24 mouse cellular contexts compared by ENCODE assay signal in the genomic region with DNA sequence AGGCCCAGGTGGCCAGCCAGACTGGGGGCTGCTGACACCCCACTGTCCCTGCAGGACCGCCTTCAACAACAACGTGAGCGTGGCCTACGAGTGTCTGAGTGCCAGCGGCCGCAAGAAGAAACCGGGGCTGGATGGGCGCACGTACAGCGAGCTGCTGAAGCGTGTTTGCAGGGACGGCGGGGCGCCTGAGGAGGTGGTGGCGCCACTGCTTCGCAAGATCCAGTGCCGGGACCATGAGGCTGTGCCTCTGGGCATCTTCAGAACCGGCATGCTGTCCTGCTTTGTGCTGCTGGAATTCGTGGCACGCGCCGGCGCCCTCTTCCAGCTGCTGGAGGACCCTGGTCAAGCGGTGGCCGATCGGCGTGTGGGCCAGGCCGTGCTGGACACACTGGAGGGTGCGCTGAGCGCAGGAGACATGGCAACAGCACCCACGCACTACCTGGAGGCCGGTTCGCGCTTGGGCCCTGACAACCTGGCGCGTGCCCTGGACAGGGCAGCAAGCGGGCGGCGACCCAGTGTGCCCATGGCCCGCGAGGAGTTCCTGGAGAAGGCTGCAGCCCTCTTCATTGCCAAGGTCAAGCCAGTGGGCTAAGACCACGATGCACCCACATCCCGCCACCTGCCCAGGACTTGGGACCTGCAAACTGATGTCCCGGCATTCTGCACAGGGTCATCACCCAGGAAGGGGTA. TPM values are rescaled to one million over a fixed set of nuclear protein-coding genes. Genes with fewer than 3 reads are reported as not detected.
A peak's percentile ranks its signal among the peaks of the same experiment; 100 is the strongest.
DNase-seq lines count a peak whose midpoint lies in the region; ATAC-seq and TF ChIP-seq lines count a peak whose summit lies in the region.
"Had no signal": no experiment of that assay in that cellular context is flagged by ENCODE, and none has a peak within 500 bp of the region (broad histone marks: within the 10 kb centered on the region; RNA-seq: fewer than 3 reads in every experiment).

No protein-coding gene starts in this region.

- H3K79me2 ChIP-seq in myocyte (ENCODE audit: control insufficient read depth, insufficient read depth) = peaks cover 6% of the 10 kb centered on the region

- H3K9me3 ChIP-seq in heart, embryonic 15.5 days (replicated peaks) = no peaks in the 10 kb centered on the region
- H3K9me3 ChIP-seq: forebrain, embryonic 13.5 days; limb, embryonic 15.5 days; liver, embryonic 15.5 days had no signal

- H3K9ac ChIP-seq in heart, embryonic 15.5 days = no peak overlapping the region
- H3K9ac ChIP-seq: forebrain, embryonic 13.5 days; limb, embryonic 15.5 days; liver, embryonic 15.5 days had no signal

- WGBS in heart, embryonic 15.5 days = 49% methylated on average over 44 of the region's 44 CpGs

- no peak overlapping the region for H3K4me2 ChIP-seq in heart, embryonic 15.5 days
- H3K4me2 ChIP-seq in myocyte (ENCODE audit: low read depth) = no peak overlapping the region
- H3K4me2 ChIP-seq: forebrain, embryonic 13.5 days; limb, embryonic 15.5 days; liver, embryonic 15.5 days had no signal

- peak; percentile 49 for DNase-seq in cerebellum, adult 9-11 months
- DNase-seq in heart, postnatal 36 days = no peak
- DNase-seq in ovary, postnatal 36 days (ENCODE audit: low spot score) = peak; percentile 7
- DNase-seq in ovary, adult 18-20 months (ENCODE audit: low spot score) = no peak
- DNase-seq in layer of hippocampus, adult 11-12 months (ENCODE audit: low spot score) = no peak
- DNase-seq: adrenal gland, postnatal 25 days; cerebellum, adult 8-10 months; gastrocnemius, postnatal 10 days; heart, adult 18-20 months; kidney, adult 18-20 months; lung, postnatal 10 days; thymus, postnatal 25 days had no signal

- no peak for TF ChIP-seq POLR2A in myocyte (IDR thresholded peaks at IDR 0.05; ENCODE audit: insufficient read length, low read depth)

- intact Hi-C loops in heart, postnatal 36 days (cut with DNase I) = no loop called here

- no peaks in the 10 kb centered on the region for H3K36me3 ChIP-seq in heart, embryonic 15.5 days
- H3K36me3 ChIP-seq in myocyte (ENCODE audit: control insufficient read depth, insufficient read depth) = no peaks in the 10 kb centered on the region
- H3K36me3 ChIP-seq: liver, embryonic 15.5 days had no signal

- no peak overlapping the region for H3ac ChIP-seq in myocyte (ENCODE audit: control insufficient read depth, insufficient read length)

- H3K27ac ChIP-seq in heart, embryonic 15.5 days = no peak overlapping the region
- H3K27ac ChIP-seq: forebrain, embryonic 13.5 days; kidney, postnatal 0 days; limb, embryonic 15.5 days; liver, embryonic 15.5 days had no signal

- H3K4me1 ChIP-seq in heart, embryonic 15.5 days (replicated peaks) = peaks cover 19% of the 10 kb centered on the region

- no peaks in the 10 kb centered on the region for H3K27me3 ChIP-seq in heart, embryonic 15.5 days
- no peaks in the 10 kb centered on the region for H3K27me3 ChIP-seq in myocyte (ENCODE audit: control insufficient read depth, insufficient read depth, insufficient read length)
- H3K27me3 ChIP-seq: CH12.LX; forebrain, embryonic 13.5 days; limb, embryonic 15.5 days; liver, embryonic 15.5 days; Patski had no signal

- ATAC-seq in cerebellum, adult (ENCODE audit: insufficient number of reproducible peaks, low FRiP score, low TSS enrichment) = no peak
- 0 out of 2 replicates have a peak, but pooled peaks have one; percentile 5 for ATAC-seq in heart, embryonic 15.5 days (replicated peaks; ENCODE audit: insufficient number of reproducible peaks, insufficient read depth, low FRiP score, low read depth)
- ATAC-seq: forebrain, embryonic 13.5 days had no signal

- H3K4me3 ChIP-seq in heart, embryonic 15.5 days = no peak overlapping the region
- H3K4me3 ChIP-seq in myocyte = no peak overlapping the region
- H3K4me3 ChIP-seq: forebrain, embryonic 13.5 days; limb, embryonic 15.5 days; liver, embryonic 15.5 days had no signal

TF ChIP-seq in myocyte, 11 proteins besides CTCF, POLR2A, EP300 and RAD21:
- TF ChIP-seq POLR2AphosphoS2 (IDR thresholded peaks at IDR 0.05; ENCODE audit: insufficient read length, low read depth) (peak; percentile 27), E2F4 (IDR thresholded peaks at IDR 0.05; ENCODE audit: insufficient read depth) (no peak), MAX (IDR thresholded peaks at IDR 0.05; ENCODE audit: low read depth) (no peak), TCF3 (IDR thresholded peaks at IDR 0.05; ENCODE audit: insufficient read length, low read depth) (no peak), SRF (IDR thresholded peaks at IDR 0.05; ENCODE audit: control insufficient read depth, insufficient read length, low read depth) (no peak), TCF12 (IDR thresholded peaks at IDR 0.05; ENCODE audit: insufficient read depth, poor library complexity, severe bottlenecking) (no peak), USF1 (IDR thresholded peaks at IDR 0.05; ENCODE audit: low read depth) (no peak)

RNA-seq across cellular contexts. Expression of gene Tpgs1, which starts 6.3 kb away (rescaled TPM):
- polyA plus RNA-seq in heart, embryonic 15.5 days (2015; fragmentation: Nextera tagmentation; extraction: Ambion mirVana) = 39.5 and 46.8 TPM in 2 replicates
- 10 to 100 TPM; 18.1 to 19.9 TPM for total RNA-seq in heart, postnatal 36 days (2021)
- polyA plus RNA-seq in myocyte (2012; fragmentation: generic; extraction: Trizol) = 80.2 TPM

RNA-seq across cellular contexts. Expression of gene Cdc34, which starts 6.5 kb away (rescaled TPM):
- 86.7 and 98.4 TPM in 2 replicates for polyA plus RNA-seq in heart, embryonic 15.5 days (2015; fragmentation: Nextera tagmentation; extraction: Ambion mirVana)
- 100 to 1,000 TPM; 178 to 198 TPM for total RNA-seq in heart, postnatal 36 days (2021)
- 299 TPM for polyA plus RNA-seq in myocyte (2012; fragmentation: generic; extraction: Trizol)

RNA-seq across cellular contexts. Expression of gene Madcam1, which starts 11.1 kb away (rescaled TPM):
- polyA plus RNA-seq in heart, embryonic 15.5 days (2015; fragmentation: Nextera tagmentation; extraction: Ambion mirVana) = 1.4 and 1.9 TPM in 2 replicates
- total RNA-seq in heart, postnatal 36 days (2021) = not detected
- not detected for polyA plus RNA-seq in myocyte (2012; fragmentation: generic; extraction: Trizol)
- total RNA-seq: adrenal gland, postnatal 25 days; gastrocnemius, postnatal 10 days; layer of hippocampus, adult 18-20 months; left cerebral cortex, postnatal 36 days; megakaryocyte progenitor cell, adult 5-6 weeks had no signal
- polyA plus RNA-seq: Patski had no signal

RNA-seq across cellular contexts. Expression of gene Gzmm, which starts 13.3 kb away (rescaled TPM):
- 1.1 TPM in 2 replicates for polyA plus RNA-seq in heart, embryonic 15.5 days (2015; fragmentation: Nextera tagmentation; extraction: Ambion mirVana)
- 1 to 10 TPM; 6.5 to 8.4 TPM for total RNA-seq in heart, postnatal 36 days (2021)
- polyA plus RNA-seq in myocyte (2012; fragmentation: generic; extraction: Trizol) = 0.71 TPM

RNA-seq across cellular contexts. Expression of gene Bsg, which starts 28.8 kb away (rescaled TPM):
- polyA plus RNA-seq in heart, embryonic 15.5 days (2015; fragmentation: Nextera tagmentation; extraction: Ambion mirVana) = 998 and 1,017 TPM in 2 replicates
- total RNA-seq in heart, postnatal 36 days (2021) = 1,000 to 10,000 TPM; 1,389 to 1,395 TPM
- 1,268 TPM for polyA plus RNA-seq in myocyte (2012; fragmentation: generic; extraction: Trizol)

Comparison
In these comparisons a context has a peak if more than half of its experiments do, and no peak if none do; other contexts are left out.
1. DNase-seq: peak in cerebellum, adult 9-11 months (single experiment) and ovary, postnatal 36 days (single experiment); none in heart, postnatal 36 days (0 of 2), ovary, adult 18-20 months (single experiment) and layer of hippocampus, adult 11-12 months (single experiment).